Mouse (Mus musculus): Measurements from ENCODE around the gene Tec.
"Not testable (repeated sequence)": the region's sequence is repeated elsewhere in the genome, so short reads cannot be mapped to it uniquely, and the experiment has no call there.

The Tec gene

GRCm38 (mm10) chr5:72826445-72826844 lies 41.8 kb downstream of the Tec start:
- no peak for DNase-seq (ENCODE audit: low spot score in 2 of 2)

GRCm38 (mm10) chr5:72820651-72821050 lies 47.6 kb downstream of the Tec start:
- no peak for DNase-seq (ENCODE audit: low spot score in 2 of 2)

DNA sequence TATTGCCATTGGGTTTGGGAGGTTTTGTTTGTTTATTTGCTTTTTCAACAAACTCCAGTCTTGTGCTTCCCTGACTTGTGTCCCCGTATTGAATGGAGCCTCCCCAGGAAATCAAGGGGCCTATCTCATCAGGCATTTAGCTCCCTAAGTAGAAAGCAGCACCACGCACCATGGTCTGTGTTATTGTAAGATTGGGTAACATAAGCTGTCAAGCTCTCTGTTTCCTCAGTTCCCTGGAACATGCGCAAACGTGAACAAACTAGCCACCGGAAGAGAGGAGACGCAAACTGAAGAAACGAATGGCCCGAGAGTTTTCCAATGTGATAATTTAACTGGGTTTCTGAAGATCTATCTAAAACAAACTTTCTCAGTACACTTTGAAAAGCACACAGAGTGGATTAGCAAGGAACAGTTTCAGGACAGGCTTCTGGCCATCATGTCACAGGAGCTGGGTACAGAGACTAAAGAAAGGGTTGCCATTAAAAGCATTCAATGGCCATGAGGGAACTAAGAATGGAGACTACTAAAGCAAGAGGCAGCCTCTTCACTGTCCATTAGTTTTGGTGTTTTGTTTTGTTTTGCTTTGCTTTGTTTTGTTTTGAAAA lies 48.1 kb downstream of the Tec start:
- DNase-seq (ENCODE audit: low spot score in 2 of 2) = no peak

DNA sequence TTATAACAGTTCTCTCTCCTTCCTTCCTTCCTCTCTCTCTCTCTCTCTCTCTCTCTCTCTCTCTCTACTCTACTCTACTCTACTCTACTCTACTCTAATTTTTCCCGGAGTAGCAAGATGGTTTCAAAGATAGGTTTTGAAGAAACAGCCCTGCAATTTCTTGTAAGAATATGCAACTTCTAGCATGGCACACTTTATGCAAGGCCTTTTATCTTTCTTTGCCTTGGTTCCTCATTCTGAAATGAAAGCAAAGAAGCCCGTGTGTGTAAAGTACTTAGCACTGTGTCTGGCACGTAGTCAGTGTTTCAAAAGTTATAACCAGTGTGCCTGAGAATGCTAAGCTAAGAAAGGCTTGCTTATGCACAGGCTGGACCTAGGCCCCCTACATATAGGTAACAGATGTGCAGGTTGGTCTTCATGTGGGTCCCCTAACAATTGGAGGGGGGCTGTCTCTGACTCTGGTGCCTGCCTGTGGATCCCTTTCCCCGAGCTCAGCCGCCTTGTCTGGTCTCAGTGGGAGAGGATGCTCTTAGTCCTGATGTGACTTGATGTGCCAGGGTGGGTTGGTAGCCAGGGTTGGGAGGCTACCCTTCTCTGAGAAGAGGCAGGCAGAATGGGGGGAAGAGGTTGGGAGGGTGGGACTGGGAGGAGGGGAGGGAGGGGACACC lies 49.6 kb downstream of the Tec start:
- no peak for DNase-seq (ENCODE audit: low spot score in 2 of 2)

- DNase-seq (ENCODE audit: low spot score in 2 of 2) = no peak
Observed at GRCm38 (mm10) chr5:72817523-72818091, 50.7 kb downstream of the Tec start.

- not testable (repeated sequence) for DNase-seq (ENCODE audit: low spot score in 2 of 2)
Observed at GRCm38 (mm10) chr5:72816960-72817359, 51.3 kb downstream of the Tec start.

GRCm38 (mm10) chr5:72816491-72816890 lies 51.8 kb downstream of the Tec start:
- no peak for DNase-seq (ENCODE audit: low spot score in 2 of 2)

DNA sequence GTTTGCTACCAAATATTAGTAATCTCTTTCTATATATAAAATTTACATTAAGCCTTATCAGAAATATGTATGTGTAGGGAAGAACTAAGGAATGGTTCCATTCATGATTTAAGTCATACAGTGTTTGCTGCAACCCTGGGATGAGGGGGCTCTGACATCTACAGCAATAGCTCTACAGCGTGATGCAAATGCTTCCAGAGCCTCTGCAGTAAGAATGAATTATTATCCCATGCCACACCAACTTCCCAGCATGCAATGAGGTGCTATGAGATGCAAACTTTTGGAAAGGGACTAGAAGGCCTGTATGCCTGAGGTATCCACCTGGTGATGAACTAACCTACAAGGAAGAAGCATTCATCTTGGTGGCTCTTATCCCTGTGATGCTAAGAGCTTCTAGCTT lies 52.2 kb downstream of the Tec start:
- DNase-seq (ENCODE audit: low spot score in 2 of 2) = no peak

DNA sequence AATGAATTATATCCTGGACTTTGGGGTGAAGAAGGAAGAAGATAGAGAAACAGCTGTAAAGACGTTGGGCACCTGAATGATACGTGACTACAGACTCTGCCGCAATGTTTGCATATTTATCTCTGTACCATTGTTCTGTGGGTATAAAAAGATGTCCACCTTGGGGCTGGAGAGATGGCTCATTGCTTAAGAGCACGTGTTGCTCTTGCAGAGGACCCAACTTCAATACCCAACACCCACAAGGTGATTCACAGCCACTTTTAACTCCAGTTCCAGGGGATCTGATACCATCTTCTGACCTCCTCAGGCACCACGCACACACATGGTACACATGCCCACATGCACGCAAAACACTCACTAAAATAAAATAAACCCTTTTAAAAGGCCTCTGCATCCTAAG lies 52.9 kb downstream of the Tec start:
- no peak for DNase-seq (ENCODE audit: low spot score in 2 of 2)

DNA sequence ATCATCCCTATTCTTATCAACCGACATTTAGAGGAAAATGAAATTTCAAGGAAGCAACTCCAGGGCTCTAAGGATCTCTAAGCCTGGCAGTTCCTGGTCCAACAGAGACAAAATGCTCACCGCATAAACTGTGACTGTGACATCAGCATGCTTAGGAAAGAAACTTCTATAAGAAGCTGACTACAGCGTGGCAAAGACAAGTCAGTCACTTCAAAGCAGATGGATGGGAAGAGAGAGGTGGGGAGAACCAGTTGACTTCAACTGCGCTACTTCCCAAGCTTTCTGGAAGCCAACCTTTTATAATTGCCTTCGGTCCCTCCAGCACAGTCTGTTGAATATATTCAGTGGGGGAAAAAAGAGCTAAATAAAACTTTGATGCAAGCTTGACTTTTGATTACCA lies 54.2 kb downstream of the Tec start:
- no peak for DNase-seq (ENCODE audit: low spot score in 2 of 2)

- no peak for DNase-seq (ENCODE audit: low spot score in 2 of 2)
Observed at GRCm38 (mm10) chr5:72812908-72813307, 55.4 kb downstream of the Tec start.

- no peak for DNase-seq (ENCODE audit: low spot score in 2 of 2)
Observed at GRCm38 (mm10) chr5:72812328-72812727, 56.0 kb downstream of the Tec start.

DNA sequence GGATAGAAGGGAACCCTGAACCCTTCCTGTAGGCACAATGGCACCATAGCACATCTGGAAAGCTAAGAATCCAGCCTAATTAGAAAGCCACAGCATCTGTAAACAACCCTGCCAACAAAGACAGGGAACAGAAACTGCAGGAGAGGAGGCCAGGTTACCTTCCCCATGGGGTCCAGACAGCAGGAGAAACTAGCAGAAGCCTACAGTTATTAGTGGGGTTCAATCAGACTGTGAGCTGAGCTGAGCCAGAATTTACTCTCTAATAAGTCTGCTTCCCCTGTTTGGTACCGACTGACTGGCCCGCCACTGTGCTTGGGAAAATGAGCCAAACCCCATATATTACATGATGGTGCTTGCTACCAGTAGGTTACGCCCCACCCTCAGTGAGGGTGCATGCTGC lies 56.9 kb downstream of the Tec start:
- no peak for DNase-seq (ENCODE audit: low spot score in 2 of 2)

GRCm38 (mm10) chr5:72810990-72811389 lies 57.3 kb downstream of the Tec start:
- DNase-seq (ENCODE audit: low spot score in 2 of 2) = no peak

DNA sequence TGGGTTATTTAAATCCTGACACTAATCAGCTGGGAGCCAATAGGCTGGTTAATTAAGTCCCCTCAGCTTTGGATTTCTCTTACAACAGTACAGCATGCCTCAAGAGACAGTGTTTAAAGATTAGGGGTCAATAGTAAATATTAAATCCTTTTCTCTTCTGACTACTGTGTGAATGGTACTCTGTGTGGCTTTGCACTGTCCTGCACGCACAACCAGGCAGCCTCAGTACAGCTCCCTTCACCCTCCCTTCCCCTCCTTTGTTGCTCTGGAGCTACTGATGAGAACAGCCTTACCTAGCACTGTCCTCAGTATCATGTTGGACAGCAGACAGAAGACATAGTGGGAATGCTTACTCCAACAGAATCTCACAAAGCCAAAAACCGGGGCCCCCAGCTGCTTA lies 58.8 kb downstream of the Tec start:
- DNase-seq (ENCODE audit: low spot score in 2 of 2) = no peak

DNA sequence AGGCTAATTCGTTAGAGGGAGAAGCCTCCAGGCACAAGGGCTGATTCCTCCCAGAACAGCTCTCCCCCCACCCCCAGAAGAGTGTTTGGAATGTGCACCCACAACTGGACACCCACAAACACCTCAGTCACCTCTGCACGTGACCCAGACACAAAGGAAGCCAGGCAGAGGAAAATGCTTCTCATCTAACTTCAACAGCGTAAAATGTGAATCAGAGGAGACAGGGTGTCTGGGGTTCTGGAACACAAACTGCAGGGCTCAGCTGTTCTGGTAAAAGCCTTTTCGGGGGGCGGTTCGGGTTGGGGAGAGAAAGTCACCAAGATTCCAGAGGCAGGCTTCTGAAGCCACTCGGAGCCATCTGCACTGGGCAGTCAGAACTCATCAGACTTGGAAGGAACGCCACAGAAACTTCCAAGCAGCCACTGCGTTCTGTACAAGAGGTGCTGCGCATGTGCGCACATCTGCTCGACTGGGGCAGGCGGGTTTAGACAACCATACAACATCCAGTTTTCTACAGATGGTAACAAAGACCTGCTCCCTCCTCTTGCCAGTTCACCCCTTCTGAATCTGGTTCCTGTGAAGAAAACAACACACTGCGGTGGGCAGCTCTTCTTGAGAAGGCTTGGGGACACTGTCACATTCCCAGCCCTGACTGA lies 59.7 kb downstream of the Tec start:
- DNase-seq (ENCODE audit: low spot score in 2 of 2) = no peak

DNA sequence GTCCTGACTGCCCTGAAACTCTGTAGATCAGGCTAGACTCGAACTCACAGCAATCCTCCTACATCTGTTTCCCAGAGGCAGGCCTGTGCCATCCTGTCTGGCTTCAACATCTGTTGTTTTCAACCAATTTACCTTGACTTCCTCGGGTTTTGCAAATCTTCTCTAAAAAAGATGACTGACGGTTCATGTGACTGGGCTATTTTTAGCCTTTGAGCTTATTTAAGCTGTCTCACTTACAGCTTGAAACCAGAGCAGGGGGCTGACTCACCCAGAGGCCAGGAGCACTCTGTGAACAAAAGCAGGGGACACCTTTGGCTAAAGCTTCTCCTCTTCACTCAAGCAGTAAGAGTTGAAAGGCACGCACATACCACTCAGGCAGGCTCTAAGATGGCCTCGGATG lies 65.4 kb downstream of the Tec start:
- no peak for DNase-seq (ENCODE audit: low spot score in 2 of 2)

- no peak for DNase-seq (ENCODE audit: low spot score in 2 of 2)
Observed at GRCm38 (mm10) chr5:72798563-72798962, 69.7 kb downstream of the Tec start.

- DNase-seq (ENCODE audit: low spot score in 2 of 2) = no peak
Observed at GRCm38 (mm10) chr5:72796186-72796613, 72.1 kb downstream of the Tec start.

GRCm38 (mm10) chr5:72793309-72793850 lies 74.9 kb downstream of the Tec start:
- DNase-seq (ENCODE audit: low spot score in 2 of 2) = no peak

DNA sequence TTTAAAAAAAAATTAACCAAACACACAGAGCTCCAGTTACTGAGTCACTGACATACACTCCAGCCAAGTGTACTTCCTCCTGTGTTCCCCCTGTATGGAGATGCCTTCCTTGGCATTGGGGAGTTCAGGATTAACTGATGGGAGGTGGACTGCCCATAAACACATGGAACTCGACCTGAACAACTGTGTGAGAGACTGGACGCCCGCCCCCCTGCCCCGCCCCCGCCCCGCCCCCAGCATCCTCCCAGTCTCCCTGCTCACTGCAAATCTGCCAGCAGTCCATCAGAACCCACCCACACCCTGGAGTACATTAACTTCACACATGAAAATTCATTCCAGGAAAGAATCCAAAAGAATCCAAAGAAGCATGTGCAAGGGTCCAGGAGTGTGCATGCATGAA lies 76.5 kb downstream of the Tec start:
- no peak for DNase-seq (ENCODE audit: low spot score in 2 of 2)

GRCm38 (mm10) chr5:72791386-72791785 lies 76.9 kb downstream of the Tec start:
- DNase-seq (ENCODE audit: low spot score in 2 of 2) = no peak

GRCm38 (mm10) chr5:72785451-72785850 lies 82.8 kb downstream of the Tec start:
- no peak for DNase-seq (ENCODE audit: low spot score in 2 of 2)
